Mouse (Mus musculus): Measurements from ENCODE around the gene Kbtbd13. TPM values are rescaled to one million over a fixed set of nuclear protein-coding genes. Genes with fewer than 3 reads are reported as not detected.
A peak's percentile ranks its signal among the peaks of the same experiment; 100 is the strongest.

The Kbtbd13 gene
- polyA plus RNA-seq, 1 experiment from 2014 or later = 0.49 TPM

DNA sequence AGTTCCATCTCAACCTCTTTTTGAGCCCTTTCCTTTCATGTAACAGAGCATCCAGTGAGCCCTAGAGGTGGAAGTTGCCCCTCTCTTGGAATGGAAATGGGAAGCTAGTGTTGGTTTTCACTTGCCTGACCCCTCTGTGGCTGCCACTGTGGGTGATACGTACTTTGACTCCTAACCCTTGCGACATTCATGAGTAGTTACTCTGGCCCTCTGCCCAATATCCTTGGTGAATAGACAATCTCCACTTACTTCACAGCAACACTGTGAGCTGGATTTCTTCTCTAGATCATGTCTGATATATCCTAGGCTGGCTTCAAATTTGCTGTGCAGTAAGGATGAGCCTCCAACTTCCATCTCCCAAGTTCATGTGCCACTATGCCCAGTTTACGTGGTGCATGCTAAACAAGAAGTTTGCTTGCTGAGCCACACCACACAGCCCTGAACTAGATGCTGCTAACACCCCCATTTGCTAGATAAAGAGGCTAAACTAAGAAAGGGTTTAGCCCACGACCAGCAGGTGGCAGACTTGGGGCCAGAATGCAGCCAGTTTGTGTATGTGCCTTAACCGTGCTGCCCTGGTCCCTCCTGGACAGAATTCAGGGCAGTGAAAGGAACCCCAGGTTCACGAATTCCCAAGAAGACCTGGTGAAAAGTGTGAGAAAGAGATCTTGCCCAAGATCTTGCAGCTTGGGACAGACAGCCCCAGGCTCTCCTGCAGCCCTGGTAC, 1.3 kb upstream of the Kbtbd13 start:
- H3K36me3 ChIP-seq (ENCODE audit: control insufficient read depth, insufficient read depth, low read length) = no peaks in the 10 kb centered on the region
- 24% methylated on average over 6 of the region's 6 CpGs for WGBS
- H3K27me3 ChIP-seq (ENCODE audit: control insufficient read depth, insufficient read depth, low read length) = 0 out of 2 replicates have a peak, but pooled peaks cover 4% of the 10 kb centered on the region
- ATAC-seq (ENCODE audit: low FRiP score, low TSS enrichment) (no peak), DNase-seq (ENCODE audit: low spot score) (peak; percentile 77)
- no peaks in the 10 kb centered on the region for H3K4me1 ChIP-seq (replicated peaks; ENCODE audit: control insufficient read depth, insufficient read depth)
- no peak overlapping the region for H3K27ac ChIP-seq (replicated peaks)
- no peak overlapping the region for H3K9ac ChIP-seq (ENCODE audit: low read length)
- TF ChIP-seq CTCF (IDR thresholded peaks at IDR 0.05; ENCODE audit: low read depth) (peak; percentile 91), EP300 (optimal IDR thresholded peaks at IDR 0.05) (no peak)
- H3K4me3 ChIP-seq (ENCODE audit: low read depth, low read length) = no peak overlapping the region
- no peaks in the 10 kb centered on the region for H3K9me3 ChIP-seq (ENCODE audit: control insufficient read depth, low read length)
- H3K4me2 ChIP-seq (replicated peaks; ENCODE audit: low read depth) = no peak overlapping the region

GRCm38 (mm10) chr9:65390752-65391612, 470 bp downstream of the Kbtbd13 start:
- peak; percentile 67 for ATAC-seq (ENCODE audit: low FRiP score, low TSS enrichment)
- 14% methylated on average over 95 of the region's 96 CpGs for WGBS

GRCm38 (mm10) chr9:65386373-65387140, 4.9 kb downstream of the Kbtbd13 start:
- WGBS = 14% methylated on average over 8 of the region's 8 CpGs
- Histone ChIP-seq H3K27ac (replicated peaks) (no peak overlapping the region), H3K4me1 (replicated peaks; ENCODE audit: control insufficient read depth, insufficient read depth) (0 out of 2 replicates have a peak, but pooled peaks cover 3% of the 10 kb centered on the region), H3K36me3 (ENCODE audit: control insufficient read depth, insufficient read depth, low read length) (no peaks in the 10 kb centered on the region), H3K27me3 (ENCODE audit: control insufficient read depth, insufficient read depth, low read length) (0 out of 2 replicates have a peak, but pooled peaks cover 4% of the 10 kb centered on the region), H3K4me2 (replicated peaks; ENCODE audit: low read depth) (no peak overlapping the region), H3K4me3 (ENCODE audit: low read depth, low read length) (no peak overlapping the region), H3K9me3 (ENCODE audit: control insufficient read depth, low read length) (no peaks in the 10 kb centered on the region), H3K9ac (ENCODE audit: low read length) (no peak overlapping the region)
- no peak for DNase-seq (ENCODE audit: low spot score)
- TF ChIP-seq EP300 (optimal IDR thresholded peaks at IDR 0.05) = no peak
- TF ChIP-seq CTCF (IDR thresholded peaks at IDR 0.05; ENCODE audit: low read depth) = peak; percentile 59
- ATAC-seq (ENCODE audit: low FRiP score, low TSS enrichment) = no peak

More at GRCm38 (mm10) chr9:65390752-65391612, 470 bp downstream of the Kbtbd13 start:
- H3K27me3 ChIP-seq (ENCODE audit: control insufficient read depth, insufficient read depth, low read length) = 0 out of 2 replicates have a peak, but pooled peaks cover 4% of the 10 kb centered on the region
- TF ChIP-seq EP300 (optimal IDR thresholded peaks at IDR 0.05) (no peak), CTCF (IDR thresholded peaks at IDR 0.05; ENCODE audit: low read depth) (no peak)
- H3K9me3 ChIP-seq (ENCODE audit: control insufficient read depth, low read length) = no peaks in the 10 kb centered on the region
- 0 out of 2 replicates have a peak, but pooled peaks cover 3% of the 10 kb centered on the region for H3K4me1 ChIP-seq (replicated peaks; ENCODE audit: control insufficient read depth, insufficient read depth)
- peak overlapping the region; percentile 44 for H3K4me3 ChIP-seq (ENCODE audit: low read depth, low read length)
- DNase-seq (ENCODE audit: low spot score) = peak; percentile 42
- H3K27ac ChIP-seq (replicated peaks) = no peak overlapping the region
- H3K36me3 ChIP-seq (ENCODE audit: control insufficient read depth, insufficient read depth, low read length) = no peaks in the 10 kb centered on the region
- H3K4me2 ChIP-seq (replicated peaks; ENCODE audit: low read depth) = peak overlapping the region; percentile 63
- peak overlapping the region; percentile 47 for H3K9ac ChIP-seq (ENCODE audit: low read length)

- DNase-seq (ENCODE audit: low spot score) = no peak
- Histone ChIP-seq H3K9ac (ENCODE audit: low read length) (no peak overlapping the region), H3K4me2 (replicated peaks; ENCODE audit: low read depth) (no peak overlapping the region), H3K27ac (replicated peaks) (no peak overlapping the region), H3K36me3 (ENCODE audit: control insufficient read depth, insufficient read depth, low read length) (no peaks in the 10 kb centered on the region), H3K4me3 (ENCODE audit: low read depth, low read length) (no peak overlapping the region), H3K27me3 (ENCODE audit: control insufficient read depth, insufficient read depth, low read length) (no peaks in the 10 kb centered on the region), H3K4me1 (replicated peaks; ENCODE audit: control insufficient read depth, insufficient read depth) (0 out of 2 replicates have a peak, but pooled peaks cover 3% of the 10 kb centered on the region), H3K9me3 (ENCODE audit: control insufficient read depth, low read length) (no peaks in the 10 kb centered on the region)
- WGBS = 51% methylated on average over 3 of the region's 3 CpGs
- TF ChIP-seq CTCF (IDR thresholded peaks at IDR 0.05; ENCODE audit: low read depth) (no peak), EP300 (optimal IDR thresholded peaks at IDR 0.05) (no peak)
- ATAC-seq (ENCODE audit: low FRiP score, low TSS enrichment) = no peak
Observed at GRCm38 (mm10) chr9:65384276-65384675, 7.2 kb downstream of the Kbtbd13 start.

DNA sequence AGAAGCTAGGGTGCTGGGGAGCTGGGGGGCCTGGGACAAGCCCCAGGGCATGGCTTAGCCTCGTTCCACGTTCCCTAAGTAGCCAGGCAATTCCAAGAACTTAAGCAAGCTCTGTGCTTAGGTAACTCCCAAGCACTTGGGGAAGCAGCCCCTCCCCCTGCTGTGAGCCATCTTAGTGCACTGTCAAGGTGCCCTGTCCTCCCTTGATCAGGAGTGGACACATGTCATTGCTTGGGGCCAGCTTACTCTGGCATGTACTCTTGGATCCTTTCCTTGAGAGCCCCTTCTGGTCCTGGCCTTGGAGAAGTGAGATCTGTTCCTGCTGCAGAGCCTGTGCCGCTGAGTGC, 8.7 kb downstream of the Kbtbd13 start:
- H3K4me1 ChIP-seq (replicated peaks; ENCODE audit: control insufficient read depth, insufficient read depth) = 0 out of 2 replicates have a peak, but pooled peaks cover 3% of the 10 kb centered on the region
- H3K9me3 ChIP-seq (ENCODE audit: control insufficient read depth, low read length) = no peaks in the 10 kb centered on the region
- no peaks in the 10 kb centered on the region for H3K36me3 ChIP-seq (ENCODE audit: control insufficient read depth, insufficient read depth, low read length)
- H3K9ac ChIP-seq (ENCODE audit: low read length) = peak overlapping the region; percentile 1; the same call in 1 of the 2 replicates
- DNase-seq (ENCODE audit: low spot score) = no peak
- H3K4me3 ChIP-seq (ENCODE audit: low read depth, low read length) = no peak overlapping the region
- H3K27ac ChIP-seq (replicated peaks) = peak overlapping the region; percentile 71
- H3K4me2 ChIP-seq (replicated peaks; ENCODE audit: low read depth) = no peak overlapping the region
- H3K27me3 ChIP-seq (ENCODE audit: control insufficient read depth, insufficient read depth, low read length) = no peaks in the 10 kb centered on the region
- WGBS = 49% methylated on average over 3 of the region's 3 CpGs
- TF ChIP-seq EP300 (optimal IDR thresholded peaks at IDR 0.05) = no peak
- no peak for TF ChIP-seq CTCF (IDR thresholded peaks at IDR 0.05; ENCODE audit: low read depth)
- peak; percentile 24; the same call in 1 of the 2 replicates for ATAC-seq (ENCODE audit: low FRiP score, low TSS enrichment)
